Mouse (Mus musculus) liver, embryonic 14.5 days (tissue): ENCODE results near the gene Pam16.

Experiments
- CTCF ChIP-seq: IDR thresholded peaks from 2 replicates; pipeline ENCODE4 v1.5.1; 2016; ENCODE audit warnings: antibody characterized with exemption, low read depth, control low read depth
- EP300 ChIP-seq: IDR thresholded peaks from 2 replicates; pipeline ENCODE4 v1.6.1; 2016; ENCODE audit warnings: antibody characterized with exemption, low read depth

DNA sequence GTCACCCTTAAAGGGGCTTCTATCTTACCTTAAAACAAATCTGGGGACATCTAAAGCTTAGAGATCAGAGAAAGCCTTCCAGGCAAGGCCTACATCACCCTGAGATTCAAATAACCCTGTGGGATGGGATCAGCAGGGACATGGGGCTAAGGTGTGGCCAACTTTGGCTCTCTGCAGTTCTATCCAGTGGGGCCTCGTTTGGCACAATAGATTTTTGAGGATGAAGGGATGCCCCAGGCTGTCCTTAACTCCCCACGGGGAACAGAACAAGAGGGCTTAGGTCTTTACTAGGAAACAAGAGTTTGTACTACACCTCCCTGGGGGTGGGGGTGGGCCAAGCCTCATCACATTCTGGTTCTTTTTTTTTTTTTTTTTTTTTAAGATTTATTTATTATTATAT, 34.5 kb upstream of the Pam16 start:
- TF ChIP-seq CTCF (no peak), EP300 (no peak)
